Mouse (Mus musculus): ENCODE results near the gene Nlgn2.

Gene Nlgn2

GRCm38 (mm10) chr11:69818365-69818764 is 19.2 kb downstream of the Nlgn2 start, which contains the start of gene Spem2:
Gene Spem2, minus strand, starts transcription at chr11:69818465.
- DNase-seq: no peak

DNA sequence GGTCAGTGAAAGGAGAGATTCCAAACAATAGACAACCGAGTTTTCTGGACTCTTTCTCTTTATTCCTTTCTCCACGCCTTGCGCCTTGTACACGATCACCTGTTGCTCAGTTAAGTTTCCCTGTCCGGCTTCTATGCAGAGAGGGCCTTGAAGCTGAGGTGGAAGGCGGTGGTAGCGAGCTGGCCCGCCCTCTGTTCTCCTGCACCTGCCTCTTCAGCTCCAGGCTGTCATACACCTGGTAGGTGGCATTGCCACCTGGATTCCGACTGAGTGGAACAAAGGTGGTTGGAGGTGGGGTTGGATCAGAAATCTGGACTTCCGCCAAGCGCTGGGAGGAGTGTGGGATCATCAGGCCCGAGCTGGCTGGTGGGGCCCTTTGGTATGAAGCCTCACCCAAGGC is 21.1 kb downstream of the Nlgn2 start:
- no peak for DNase-seq

- no peak for DNase-seq
Observed at GRCm38 (mm10) chr11:69815155-69815554, 22.4 kb downstream of the Nlgn2 start, which contains the start of gene Gm39566. Gene Gm39566, minus strand, starts transcription at chr11:69815298.

GRCm38 (mm10) chr11:69810280-69810679 is 27.3 kb downstream of the Nlgn2 start:
- no peak for DNase-seq

DNA sequence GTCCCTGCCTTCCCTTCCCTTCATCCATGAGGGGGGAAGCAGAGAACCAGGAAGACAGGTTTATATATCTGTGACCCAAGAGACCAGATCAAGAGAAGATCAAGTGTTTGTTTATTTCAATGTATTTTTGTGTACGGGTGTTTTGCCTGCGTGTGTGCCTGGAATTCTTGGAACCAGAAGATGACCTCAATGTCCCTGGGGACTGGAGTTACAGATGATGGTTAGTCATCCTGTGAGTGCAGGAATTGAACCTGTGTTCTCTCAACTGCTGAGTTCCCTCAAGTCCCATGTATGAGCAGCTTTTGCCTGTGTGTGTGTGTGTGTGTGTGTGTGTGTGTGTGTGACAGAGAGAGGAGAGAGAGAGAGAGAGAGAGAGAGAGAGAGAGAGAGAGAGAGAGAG is 29.9 kb downstream of the Nlgn2 start:
- DNase-seq: no peak

DNA sequence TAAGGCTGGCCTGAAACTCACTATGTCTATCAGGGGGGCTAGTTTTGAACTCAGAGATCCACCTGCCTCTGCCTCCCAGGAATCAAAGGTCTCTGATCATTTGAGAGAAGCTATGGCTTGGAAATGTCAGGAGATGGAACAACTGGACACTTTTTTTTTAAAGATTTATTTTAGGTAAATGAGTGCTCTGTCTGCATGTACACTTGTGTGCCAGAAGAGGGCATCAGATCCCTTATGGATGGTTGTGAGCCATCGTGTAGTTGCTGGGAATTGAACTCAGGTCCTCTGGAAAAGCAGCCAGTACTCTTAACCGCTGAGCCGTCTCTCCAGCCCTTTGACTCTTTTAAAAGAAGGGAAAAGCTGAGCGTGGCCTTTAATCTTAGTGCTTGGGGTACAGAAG is 31.2 kb downstream of the Nlgn2 start:
- no peak for DNase-seq

DNA sequence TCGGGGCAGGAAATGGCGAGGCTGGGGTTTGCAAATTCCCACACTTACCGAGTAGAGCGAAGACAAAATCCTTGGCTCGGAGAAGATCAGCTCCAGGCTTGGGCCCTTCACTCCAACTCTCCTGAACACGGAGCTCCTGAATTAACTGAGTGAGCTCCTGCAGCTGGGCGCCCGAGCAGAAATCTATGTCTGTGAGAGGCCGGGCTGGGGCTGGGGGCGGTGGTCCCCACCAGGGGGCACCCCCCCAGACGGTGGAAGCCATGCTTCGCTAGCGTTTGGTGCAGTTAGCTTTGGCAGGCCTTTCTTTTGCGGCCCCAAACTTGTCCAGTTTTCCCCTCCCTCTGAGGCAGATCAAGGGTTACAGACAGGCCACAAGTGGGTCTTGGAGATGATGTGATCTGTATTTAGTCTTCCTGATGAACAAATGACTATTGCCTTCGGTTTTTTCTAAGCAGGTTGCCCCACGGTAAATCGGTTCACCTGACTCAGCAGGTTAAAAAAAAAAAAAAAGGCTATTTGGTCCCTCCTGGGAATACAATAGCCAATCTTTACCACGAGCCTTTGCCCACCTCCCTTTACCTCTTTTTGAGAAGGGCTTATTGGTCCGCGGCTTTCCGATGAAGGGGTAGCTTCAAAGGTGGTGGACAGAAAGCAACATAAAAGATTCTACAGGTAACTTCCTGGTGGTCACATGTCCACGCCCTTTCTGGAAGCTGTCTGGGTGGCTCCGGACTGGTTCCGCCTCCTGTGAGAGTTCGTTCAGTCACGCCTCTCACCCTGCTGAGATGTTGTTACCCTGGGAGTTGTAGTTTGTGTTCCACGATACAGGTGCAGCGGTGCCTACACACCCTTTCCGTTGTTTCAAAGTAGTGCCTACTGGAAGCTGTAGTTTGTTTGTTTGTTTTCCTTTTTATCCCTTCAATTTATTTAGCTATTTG is 32.3 kb downstream of the Nlgn2 start, which contains the start of gene Tmem102:
Tmem102 (minus strand) TSS at position 653 of the 938 bp plus-strand sequence.
- no peak for DNase-seq

DNA sequence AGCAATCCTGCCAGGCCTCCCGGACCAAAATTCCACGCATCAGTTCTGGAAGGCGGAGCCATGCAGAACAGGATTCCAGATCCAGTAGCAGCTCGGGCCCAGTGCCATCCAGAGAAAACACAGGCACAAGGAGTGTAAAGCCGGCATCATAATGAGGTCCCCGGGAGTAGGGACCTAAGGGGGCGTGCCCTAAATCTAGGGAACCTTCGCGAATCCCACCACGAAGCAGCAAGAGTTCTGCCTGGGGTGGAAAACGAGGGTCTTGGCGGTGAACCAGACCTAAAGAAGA is 33.0 kb downstream of the Nlgn2 start:
- DNase-seq: no peak

- peak; percentile 71 for DNase-seq
Observed at GRCm38 (mm10) chr11:69803786-69804651, 33.6 kb downstream of the Nlgn2 start.

DNA sequence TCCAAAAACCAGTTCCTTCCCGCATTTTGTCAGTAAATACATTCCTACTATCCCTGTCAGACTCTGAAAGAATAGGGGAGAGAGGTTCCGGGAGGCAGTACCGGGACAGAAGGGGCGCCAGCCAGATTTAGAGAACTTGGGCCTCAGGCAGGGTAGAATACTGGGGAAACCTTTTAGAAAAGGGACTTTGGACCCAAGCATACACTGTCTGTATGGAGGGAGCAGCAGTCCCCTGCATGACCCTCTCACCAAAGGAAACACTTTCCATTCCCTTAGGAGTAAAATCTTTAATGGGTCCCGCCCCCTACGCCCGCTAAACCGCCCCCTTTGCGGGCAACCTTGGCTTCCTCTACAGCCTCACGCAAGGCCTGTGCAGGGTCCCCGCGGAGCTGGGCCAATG is 34.3 kb downstream of the Nlgn2 start:
- DNase-seq: no peak

DNA sequence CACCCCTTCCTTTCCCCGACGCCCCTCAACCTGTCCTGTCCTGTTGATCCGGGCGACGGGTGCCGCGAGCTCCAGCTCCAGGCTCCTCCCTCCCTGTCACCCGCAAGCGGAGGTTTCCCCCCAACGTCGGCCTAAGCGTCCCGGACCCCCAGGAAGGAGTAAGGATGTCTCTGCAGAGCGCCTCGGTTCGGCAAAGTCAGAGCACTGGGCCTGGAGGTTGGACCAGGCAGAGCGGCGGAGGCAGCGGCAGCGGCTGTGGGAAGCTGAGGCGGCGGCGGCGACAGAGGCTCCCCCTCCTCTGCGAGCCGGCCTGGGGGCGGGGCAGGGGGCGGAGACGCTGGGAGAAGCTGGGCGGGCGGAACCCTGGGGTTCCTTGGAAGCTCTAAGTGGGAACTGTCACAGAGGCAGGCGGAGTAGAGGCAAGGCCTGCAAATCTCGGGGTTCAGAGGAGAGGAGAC is 34.9 kb downstream of the Nlgn2 start:
- DNase-seq: peak; percentile 78

- DNase-seq: no peak
Observed at GRCm38 (mm10) chr11:69801379-69801977, 36.1 kb downstream of the Nlgn2 start, which contains the start of gene Fgf11. Gene Fgf11, minus strand, starts transcription at chr11:69801857.

DNA sequence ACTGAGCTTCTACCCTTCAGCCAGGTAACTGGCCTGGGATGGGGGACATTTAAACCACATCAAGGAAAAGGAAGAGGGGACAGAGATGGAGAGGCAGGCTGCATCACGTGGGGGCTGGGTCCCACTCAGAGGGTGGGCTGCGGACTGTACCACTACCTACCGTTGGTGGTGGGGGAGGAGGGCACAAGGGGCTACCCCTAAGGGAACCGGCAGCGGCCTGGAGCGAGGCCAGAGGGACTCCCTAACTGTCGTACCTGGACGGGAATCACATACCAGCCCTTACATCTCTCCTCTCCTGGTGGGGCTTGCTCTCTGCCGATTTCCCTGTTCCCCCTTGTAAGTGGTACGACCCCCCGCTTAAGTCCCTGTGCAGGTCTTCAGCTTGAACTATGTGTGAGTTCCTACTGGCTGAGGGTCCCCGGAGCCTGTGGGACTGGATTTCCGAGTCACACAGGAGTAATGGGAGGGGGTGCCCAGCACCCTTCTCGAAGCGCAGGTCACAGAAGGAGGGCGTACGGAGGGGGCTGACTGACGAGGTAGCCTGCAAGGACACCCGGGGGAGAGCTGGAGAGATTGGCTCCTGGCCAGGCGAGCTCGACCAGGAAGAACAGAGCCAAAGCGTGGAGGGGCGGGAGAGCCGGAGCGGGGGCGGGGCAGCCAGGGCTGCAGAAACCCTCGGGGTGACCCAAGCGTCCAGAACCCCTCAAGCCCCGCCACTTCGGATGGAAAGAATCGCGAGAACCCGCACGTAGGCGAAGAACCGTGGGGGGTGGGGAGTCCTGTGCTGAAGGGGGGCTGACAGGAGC is 37.0 kb downstream of the Nlgn2 start:
- peak; percentile 77 for DNase-seq

DNA sequence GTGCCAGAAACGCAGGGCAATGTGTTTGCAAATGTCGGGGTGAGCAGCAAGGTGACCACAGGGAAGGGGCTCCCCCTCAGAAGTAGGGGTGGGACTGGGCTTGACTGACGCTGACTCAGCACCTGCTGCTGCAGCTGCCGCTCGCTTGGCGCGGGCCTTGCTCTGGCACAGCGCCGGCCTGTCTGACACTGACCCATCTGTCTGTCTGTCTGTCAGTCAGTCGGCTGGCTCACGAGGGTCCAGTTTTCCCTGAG is 37.5 kb downstream of the Nlgn2 start:
- peak; percentile 63 for DNase-seq

DNA sequence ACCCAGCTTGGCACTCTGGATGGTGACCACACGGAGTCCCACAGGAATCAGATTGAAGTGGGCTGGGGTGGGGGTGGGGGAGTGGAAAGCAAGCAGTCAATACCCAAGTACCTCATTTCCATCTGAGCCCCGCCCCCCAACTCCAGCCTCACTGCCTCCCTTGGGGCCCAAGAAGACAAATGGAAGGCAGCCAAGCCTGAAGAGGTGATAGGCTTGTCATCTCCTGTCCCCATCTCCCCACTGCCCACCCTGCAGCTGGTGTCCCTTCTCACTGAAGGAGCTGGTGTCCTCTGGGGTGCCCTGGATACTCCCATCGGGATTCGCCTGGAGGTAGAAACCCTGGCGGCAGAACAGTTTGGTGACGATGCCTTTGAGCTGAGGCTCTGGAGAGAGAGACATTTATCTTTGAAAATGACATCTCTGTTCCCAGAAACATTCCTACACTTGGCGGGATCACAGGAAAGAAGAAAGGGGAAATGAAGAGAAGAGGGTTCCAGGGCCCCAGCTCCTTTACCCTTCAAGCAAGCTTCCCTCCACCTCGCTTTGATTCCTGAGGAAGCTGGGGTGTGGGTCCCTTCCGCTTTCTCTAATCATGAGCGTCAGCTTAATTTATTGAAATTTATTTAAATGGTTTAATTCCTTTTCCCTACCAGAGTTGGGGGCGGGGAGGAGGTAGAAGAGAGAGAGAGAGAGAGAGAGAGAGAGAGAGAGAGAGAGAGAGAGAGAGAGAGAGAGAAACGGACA is 38.0 kb downstream of the Nlgn2 start:
- no peak for DNase-seq

- no peak for DNase-seq
Observed at GRCm38 (mm10) chr11:69797924-69798323, 39.7 kb downstream of the Nlgn2 start.

GRCm38 (mm10) chr11:69795983-69796435 is 41.6 kb downstream of the Nlgn2 start:
- DNase-seq: no peak

DNA sequence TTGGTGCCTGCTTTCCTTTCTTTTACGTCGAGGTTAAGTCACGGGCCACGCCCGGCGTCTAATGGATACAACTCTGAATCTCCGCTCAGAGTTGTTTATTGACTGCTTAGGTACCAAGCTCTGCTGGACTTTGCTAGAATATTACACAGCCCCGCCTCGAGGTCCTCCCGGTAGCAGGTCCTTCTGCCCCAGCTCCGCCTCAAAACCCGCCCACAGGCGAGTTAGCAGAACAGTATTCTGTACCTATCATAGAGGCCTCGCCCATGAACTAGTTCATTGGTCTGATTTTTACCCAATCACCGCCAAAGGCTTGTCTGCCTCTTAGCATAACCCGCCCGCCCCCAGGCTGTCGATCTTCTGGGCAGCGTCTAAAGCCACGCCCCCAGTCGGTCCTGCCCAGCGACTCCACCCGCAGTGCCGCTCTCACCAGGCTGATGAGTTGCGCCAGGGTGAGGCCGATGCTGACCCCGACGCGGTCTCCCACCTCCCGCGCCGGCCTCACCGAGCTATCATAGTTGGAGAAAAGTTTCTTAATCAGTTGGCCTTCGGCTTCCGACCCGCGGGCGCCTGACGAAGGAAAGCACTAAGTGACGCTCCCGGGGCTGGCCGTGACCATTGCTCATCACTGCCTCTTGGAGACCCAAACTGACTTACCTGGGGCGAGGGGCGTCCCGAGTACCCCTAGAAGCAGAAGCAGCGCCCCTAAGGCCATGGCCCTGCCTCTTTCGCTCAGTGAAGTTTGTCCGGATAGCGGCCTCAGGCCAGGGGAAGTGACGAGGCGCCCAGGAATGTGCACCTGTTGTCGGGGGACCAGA is 42.2 kb downstream of the Nlgn2 start, which contains the start of gene Chrnb1:
Chrnb1 (minus strand) TSS at position 776 of the 815 bp plus-strand sequence.
- peak; percentile 82 for DNase-seq

GRCm38 (mm10) chr11:69793429-69793828 is 44.2 kb downstream of the Nlgn2 start:
- DNase-seq: no peak

DNA sequence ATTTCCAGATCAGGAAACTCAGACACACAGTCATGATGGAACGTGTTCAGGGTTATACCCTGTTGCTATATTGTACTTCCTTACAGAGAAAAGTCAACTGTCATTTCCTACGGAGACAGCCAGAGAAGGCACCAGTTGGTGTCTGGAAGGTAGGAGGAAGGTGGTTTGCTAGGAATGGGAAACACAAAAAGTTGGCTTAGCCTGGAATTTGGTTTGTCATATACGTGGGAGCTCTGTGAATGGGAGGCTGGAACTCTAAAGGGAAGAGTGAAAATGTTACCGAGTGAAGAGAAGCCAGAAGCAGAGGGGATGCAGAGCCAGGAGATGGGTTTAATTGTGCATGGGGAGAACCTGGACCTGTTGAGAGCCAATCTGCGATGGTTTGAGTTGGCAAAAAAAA is 46.2 kb downstream of the Nlgn2 start:
- no peak for DNase-seq

- no peak for DNase-seq
Observed at GRCm38 (mm10) chr11:69789431-69789830, 48.2 kb downstream of the Nlgn2 start.
